Mouse (Mus musculus) olfactory bulb, adult 2 months (tissue): ENCODE measurements around the gene Pfn1.

Source experiments
- CTCF ChIP-seq: fragments of 200-500 bp; IDR thresholded peaks from 2 replicates; pipeline ENCODE4 v1.5.1; 2012; ENCODE audit warnings: low read depth, mild to moderate bottlenecking, low read length, moderate library complexity; ENCODE audit not compliant: insufficient read depth
- POLR2A ChIP-seq: fragments of 200-500 bp; IDR thresholded peaks from 2 replicates; pipeline ENCODE4 v1.6.1; 2012; ENCODE audit warnings: mild to moderate bottlenecking, low read depth, low read length, moderate library complexity; ENCODE audit not compliant: insufficient read depth

GRCm38 (mm10) chr11:70605024-70605566, 49.3 kb downstream of the Pfn1 start:
- TF ChIP-seq POLR2A (no peak), CTCF (peak; percentile 42; the same call in 1 of the 2 replicates)
